Mouse (Mus musculus): ENCODE measurements around the gene Abhd16b.

Gene Abhd16b

DNA sequence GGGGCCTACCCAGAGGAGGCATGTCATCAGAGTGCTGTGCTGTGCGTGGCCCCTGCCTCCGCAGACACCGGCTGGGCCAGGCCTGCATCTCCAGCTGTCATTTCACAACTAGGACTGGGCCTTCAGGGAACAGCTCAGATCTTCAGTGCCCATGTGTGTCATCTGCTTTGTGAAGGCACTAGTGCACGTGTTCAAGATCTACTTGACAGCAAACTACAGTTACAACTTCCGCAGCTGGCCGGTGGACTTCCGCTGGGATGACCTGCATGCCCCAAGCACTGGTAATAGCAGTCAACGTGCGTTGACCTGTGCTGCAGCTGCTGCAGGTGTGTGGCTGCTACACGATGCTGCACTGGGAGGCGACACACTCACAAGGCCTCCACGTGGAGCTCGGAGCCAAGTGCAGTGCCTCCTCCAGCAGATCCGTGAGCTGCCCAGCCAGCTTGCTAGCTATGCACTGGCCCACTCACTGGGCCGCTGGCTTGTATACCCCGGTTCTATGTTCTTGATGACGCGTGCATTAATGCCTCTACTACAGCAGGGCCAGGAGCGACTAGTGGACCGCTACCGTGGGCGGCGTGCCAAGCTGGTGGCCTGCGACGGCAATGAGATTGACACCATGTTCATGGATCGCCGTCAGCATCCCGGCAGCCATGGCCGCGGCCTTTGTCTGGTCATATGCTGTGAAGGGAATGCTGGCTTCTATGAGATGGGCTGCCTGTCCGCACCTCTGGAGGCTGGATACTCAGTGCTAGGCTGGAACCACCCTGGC, at the start of gene Abhd16b:
Abhd16b (plus strand) TSS at position 51 of the 772 bp plus-strand sequence.
- in situ Hi-C loops (cut with MboI, MseI), result loop anchor here (10.0 kb wide), 1 partner anchor 99 kb away; no protein-coding TSS in a partner anchor

- in situ Hi-C loops (cut with MboI, MseI), result no loop called here
Observed at GRCm38 (mm10) chr2:181452181-181452580, 40.8 kb upstream of the Abhd16b start.

DNA sequence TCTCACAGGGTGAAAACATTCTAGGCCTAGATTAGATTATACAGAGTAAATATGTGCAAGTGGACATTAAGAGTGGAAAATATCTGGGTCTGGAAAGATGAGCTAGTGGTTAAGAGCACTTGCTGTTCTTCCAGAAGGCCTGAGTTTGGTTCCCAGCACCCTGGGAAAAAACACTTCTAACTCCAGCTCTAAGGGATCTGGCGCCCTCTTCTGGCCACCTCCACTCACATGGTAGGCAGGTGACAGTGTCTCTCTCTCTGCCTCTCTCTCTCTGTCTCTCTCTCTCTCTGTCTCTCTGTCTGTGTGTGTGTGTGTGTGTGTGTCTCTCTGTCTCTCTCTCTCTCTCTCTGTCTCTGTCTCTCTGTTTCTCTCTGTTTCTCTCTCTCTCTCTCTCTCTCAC, 39.7 kb upstream of the Abhd16b start:
- in situ Hi-C loops (cut with MboI, MseI), result no loop called here

DNA sequence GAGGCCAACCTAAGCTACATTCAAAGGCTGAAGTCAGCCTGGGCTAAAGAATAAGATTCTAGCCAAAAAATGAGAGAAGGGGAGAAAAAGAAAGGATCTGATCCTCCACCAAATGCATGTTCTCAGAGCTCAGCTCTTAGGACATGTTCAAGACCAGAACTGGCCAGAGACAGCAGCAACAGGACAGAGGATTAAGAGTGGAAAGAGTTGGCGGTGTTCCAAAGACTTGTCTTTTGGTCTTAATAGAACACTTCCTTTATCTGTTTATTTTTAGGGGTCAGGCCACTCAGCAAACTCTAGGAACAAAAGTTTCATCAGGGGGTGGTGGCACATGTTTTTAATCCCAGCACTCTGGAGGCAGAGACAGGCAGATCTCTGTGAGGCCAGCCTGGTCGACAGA, 37.1 kb upstream of the Abhd16b start:
- in situ Hi-C loops (cut with MboI, MseI), result no loop called here

DNA sequence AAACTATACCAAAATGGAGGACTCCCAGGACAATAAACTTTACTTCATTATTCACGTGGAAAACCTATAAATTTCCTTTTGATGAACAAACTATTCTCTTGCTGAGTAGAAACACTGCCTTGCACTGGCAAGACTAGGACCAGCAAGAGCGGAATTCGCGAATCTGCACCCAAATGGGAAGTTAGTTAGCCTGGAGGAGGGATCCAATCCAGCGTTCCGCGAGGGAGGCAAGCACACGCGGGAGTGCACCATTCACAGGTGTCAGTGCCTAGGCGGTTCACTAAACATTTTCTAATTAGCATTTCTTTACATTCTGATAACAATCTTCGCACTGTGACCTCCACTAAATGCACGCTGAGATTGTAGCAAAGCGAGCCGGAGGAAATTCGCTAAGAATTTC, 35.2 kb upstream of the Abhd16b start:
- in situ Hi-C loops (cut with MboI, MseI), result no loop called here

DNA sequence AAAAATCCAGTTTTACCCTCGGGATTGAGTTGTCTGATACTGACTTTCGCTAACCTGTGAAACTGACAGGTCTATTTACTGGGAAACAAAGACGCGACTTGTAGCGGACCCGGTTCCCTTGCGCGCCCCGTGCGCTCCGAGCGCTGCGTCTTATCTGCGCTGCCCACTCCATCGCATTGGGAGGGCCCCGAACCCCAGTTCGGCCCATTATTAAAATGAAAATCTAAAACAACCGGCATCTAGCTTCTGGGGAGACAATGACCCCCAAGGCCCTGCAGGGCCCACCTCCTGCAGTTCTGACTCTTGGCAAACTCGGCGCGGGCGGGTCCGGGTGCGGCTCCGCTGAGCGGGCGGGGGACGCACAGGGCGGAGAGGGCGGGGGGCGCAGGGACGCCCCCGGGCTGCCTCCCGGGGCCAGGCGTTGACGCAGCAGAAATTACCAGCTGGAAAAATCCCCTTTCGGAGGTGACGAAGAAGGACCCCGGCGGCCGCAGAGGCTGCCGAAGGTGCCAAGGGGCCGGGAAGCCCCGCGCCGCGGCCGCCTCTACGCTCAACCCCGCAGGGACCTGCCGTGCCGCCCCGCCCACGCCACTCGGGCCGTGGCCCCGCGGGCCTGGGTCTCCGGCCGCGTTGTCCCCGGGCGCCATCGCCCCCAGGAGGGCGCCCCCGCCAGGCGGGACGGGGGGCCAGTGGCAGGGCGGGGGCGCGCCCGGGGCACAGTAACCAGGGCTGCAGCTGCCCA, 34.4 kb upstream of the Abhd16b start:
- in situ Hi-C loops (cut with MboI, MseI), result no loop called here

DNA sequence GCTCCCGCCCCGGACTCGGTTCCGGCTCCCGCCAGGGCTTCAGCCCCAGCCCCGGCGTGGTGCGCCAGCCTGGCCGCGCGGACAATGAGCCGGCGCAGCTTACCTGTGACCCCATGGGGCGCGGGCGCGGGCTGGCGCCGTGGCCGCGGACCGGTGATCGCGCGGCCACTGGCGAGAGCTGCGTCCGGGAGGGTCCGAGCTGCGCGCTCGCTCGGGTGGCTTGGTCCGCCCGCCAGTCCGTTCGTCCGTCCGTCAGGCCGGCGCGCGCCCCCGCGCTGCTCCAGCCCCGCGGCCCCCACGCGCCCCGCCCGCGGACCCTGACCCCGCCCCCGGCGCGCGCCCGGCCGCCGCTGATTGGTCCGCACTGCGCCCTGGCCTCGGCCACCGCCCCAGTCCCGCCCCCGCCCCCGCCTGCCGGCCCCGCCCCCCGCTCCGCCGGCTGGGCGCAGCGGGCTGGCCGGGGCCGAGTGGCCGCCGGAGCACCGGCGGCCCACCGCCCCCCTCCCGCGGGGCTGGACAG, 33.8 kb upstream of the Abhd16b start, which contains the start of gene Zbtb46:
Zbtb46 (minus strand) TSS at position 274 of the 520 bp plus-strand sequence.
- in situ Hi-C loops (cut with MboI, MseI), result no loop called here

DNA sequence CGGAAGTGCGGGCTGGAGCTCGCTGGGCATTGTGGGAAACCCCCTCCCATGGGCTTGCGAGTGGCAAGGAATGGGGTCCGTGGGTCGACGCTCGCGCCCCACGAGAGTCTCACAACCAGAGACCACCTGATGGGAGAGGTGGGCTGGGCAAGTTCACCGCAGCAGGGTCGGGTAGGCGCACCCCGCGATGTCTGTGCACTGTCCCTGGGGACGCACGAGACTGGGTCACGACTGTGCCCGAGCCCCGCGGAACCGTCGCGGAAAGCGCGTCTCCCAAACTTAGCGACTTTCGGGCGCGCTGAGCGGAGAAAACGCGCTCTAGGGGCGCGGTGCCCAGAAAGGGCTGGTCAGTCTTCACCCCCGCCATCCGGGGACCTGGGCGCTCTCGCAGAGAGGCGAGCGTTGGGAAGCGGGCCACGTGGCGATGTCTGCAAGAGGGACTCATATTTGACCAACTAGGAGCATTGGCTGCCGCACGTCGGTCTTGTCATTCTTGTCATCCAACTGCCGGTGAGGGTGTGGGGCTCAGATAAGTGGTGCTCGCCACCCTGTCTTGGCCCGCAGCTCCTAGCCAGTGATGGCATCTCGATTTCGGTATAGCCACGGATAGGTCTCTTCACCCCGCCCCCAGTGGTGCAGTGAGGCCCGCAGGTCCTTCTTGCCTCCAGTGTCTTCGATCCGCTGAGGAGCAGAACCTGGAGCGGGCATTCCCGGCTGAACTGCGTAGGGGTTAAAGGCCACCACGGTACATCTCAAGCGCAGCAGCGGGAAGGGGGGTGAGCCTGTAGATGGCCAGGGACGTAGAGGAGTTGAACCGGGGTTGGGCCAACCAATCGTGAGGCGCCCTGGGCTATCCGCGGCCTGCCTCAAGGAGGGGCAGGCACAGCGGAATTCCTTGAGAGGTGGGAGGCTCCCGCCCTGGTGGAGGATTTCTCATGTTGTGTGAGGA, 33.1 kb upstream of the Abhd16b start:
- in situ Hi-C loops (cut with MboI, MseI), result no loop called here

- in situ Hi-C loops (cut with MboI, MseI), result no loop called here
Observed at GRCm38 (mm10) chr2:181461536-181462100, 31.4 kb upstream of the Abhd16b start.

GRCm38 (mm10) chr2:181462604-181463003, 30.4 kb upstream of the Abhd16b start:
- in situ Hi-C loops (cut with MboI, MseI), result no loop called here

DNA sequence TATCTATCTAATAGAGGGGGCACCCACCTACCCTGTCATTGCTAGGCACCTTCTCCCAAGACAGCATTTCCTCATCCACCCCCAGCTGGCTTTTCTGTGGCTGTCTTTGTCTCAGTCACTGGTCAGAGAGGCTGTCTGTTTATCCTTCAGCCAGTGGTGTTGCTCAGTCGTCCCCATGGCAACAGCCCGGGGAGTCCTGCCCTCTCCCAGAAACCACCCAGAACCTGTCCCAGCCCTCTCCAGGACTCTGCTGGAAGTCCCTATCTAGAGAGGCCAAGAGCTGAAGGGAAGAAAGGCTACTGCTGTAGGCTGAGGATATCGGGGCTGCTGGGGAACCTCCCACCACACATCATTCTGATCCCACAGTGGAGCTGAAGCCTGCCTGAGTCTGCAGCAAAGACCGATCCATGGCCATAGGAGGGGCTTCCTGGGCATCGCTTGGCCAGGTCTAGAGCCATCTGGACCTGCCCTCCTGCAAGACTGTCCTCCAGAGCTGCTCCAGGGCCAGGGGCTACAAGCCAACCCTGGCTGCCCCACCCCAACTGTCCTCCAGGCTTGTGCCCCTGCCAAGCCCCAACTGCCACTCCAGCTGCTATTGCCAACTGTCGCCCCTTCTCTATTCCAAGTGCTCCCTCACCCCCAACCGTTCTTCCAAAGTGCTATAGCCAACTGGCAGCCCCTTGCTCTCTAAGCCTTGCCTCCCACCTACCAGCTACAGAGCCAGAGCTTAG, 29.8 kb upstream of the Abhd16b start:
- in situ Hi-C loops (cut with MboI, MseI), result no loop called here

DNA sequence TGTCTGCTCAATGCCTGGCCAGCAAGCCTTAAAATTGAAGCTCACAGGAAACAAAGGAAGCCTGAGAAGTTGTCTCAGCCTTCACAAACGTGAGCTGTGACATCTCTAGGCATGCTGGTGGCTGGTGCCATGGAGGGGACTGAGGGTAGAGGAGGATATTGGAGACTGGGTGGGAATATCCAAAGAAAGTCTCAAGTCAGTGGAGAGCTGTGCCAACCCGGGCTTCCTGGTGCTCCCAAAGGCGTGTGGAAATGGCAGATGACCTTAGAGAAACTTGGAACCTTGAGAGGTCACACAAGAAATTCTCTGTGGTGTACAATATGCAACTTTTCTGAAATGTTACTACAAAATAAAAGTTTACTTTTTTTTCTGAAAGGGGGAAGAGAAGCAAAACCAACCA, 27.6 kb upstream of the Abhd16b start:
- in situ Hi-C loops (cut with MboI, MseI), result no loop called here

GRCm38 (mm10) chr2:181470285-181470684, 22.7 kb upstream of the Abhd16b start:
- in situ Hi-C loops (cut with MboI, MseI), result no loop called here

GRCm38 (mm10) chr2:181471246-181471645, 21.8 kb upstream of the Abhd16b start:
- in situ Hi-C loops (cut with MboI, MseI), result no loop called here

- in situ Hi-C loops (cut with MboI, MseI), result no loop called here
Observed at GRCm38 (mm10) chr2:181472256-181472827, 20.7 kb upstream of the Abhd16b start.

DNA sequence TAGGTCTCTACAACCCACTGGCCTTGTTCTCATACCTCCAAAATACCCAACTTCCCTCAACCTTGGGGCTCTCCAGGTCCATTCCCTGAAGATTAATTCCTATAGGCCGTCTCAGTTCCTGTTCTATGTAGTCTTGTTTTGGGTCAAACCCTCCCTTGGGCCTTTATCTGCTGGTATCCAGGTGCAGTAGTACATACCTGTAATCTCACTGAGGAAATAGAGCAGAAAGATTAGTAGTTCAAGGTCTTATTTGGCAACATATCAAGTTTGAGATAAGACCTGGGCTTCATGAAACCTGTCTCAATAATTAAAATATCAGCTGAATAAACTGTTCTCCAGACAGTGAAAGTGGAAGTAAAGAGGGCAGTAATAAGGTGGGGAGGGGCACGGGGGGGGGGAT, 9.9 kb upstream of the Abhd16b start:
- in situ Hi-C loops (cut with MboI, MseI), result no loop called here

GRCm38 (mm10) chr2:181483562-181484318, 9.3 kb upstream of the Abhd16b start:
- in situ Hi-C loops (cut with MboI, MseI), result no loop called here

DNA sequence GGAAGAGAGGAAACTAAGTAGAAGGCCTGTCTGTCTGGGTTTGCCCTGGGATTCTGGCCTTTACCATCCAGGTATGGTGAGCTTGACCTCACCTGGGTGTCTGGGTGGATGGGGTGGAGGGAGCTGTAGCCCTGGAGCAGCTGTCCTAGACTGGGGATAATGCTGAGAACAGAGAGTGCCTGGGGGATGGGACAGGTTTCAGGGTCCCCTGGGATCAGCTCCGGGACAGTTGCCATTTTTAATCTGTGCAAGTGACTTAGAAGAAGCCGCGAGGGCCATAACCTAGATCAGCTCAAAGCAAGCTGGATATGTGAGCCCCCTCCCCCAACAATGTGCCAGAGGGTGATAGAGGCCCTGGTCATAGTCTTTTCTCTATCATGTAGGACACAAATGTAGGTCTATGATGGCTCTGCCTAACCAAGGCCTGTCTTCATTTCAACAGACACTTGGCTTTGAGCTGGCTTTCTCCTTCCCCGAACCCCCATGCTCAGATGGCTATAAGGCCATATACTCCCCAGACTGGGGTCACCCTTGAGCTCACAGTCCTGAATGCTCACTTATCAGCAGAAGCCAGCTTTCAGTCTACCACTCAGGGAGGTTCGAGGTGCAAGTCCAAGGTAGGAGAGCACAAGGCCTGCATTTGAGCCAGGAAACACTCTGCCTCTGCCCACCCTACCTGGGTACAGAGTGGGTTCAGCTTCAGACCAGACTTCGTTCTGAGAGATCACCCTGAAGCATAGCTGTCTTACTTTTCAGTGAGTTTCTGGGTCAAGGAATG, 8.4 kb upstream of the Abhd16b start:
- in situ Hi-C loops (cut with MboI, MseI), result no loop called here

DNA sequence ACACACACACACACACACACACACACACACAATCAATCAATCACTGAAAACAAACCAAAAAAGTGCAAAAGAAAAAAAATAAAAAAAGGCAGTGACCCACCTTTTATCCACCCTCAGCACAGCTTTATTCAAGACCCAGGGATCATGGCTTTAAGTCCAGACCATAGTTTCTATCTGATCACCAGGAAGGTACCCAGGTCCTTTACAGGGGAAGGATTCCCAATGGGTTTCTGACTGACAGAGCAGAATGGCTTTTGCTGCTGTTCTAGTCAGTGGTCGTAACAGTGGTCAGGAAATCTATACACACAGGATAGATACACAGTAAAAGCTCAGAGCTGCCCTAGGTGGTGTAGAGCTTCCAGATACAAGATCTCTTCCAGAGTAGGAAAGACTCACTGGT, 7.3 kb upstream of the Abhd16b start:
- in situ Hi-C loops (cut with MboI, MseI), result no loop called here

Measured in regulatory T cell (primary cell).